Mouse (Mus musculus): ENCODE measurements at regions not wholly inside any gene's neighbourhood (a gene's known extent, or its start where the extent isn't known, plus 50 kb on each side); places are given as distances from the start of the nearest gene placed in this dataset.

DNA sequence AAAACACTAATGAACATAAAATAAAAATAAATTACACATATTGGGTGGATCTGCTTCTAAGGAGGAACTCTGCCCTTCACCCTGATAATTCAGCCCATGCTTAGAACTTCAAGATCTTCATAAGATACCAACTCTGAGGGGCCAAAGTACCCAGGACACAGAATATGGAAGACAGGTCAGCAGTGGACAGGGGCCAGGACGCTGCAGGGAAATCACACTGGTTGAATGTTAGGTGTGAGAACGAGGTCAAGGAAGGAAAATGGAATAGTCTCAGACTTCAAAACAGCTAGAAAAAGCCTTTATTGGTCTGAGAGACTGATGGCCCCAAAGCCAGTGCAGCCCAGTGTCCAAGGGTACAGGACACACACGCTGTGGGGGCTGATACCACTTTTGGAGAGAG lies 50.5 kb upstream of the Hs6st1 start:
- TF ChIP-seq CTCF (IDR thresholded peaks at IDR 0.05; ENCODE audit: low read depth, low read length): no peak
- TF ChIP-seq POLR2A (IDR thresholded peaks at IDR 0.05; ENCODE audit: extremely low read depth, insufficient read depth, low read length): no peak
